Mouse (Mus musculus): Measurements from ENCODE around the gene Fcgr3.

The Fcgr3 gene

DNA sequence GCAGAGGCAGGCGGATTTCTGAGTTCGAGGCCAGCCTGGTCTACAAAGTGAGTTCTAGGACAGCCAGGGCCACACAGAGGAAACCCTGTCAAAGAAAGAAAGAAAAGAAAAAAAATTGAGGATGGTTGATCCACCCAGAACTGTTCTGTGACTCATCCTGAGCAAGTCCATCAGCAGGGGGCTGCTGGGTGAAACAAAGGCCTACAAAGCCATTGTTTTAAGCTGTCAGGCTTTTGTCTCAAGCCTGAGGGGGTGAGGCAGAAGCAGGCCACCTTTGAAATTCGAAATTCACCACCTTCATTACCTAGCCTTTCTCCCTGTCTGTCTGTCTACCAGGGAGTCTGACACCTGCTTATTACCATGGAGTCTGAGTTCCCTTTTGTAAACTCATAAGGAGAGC is 18.2 kb downstream of the Fcgr3 start:
- DNase-seq: no peak

- no peak for DNase-seq
Observed at GRCm38 (mm10) chr1:171045079-171045465, 19.7 kb downstream of the Fcgr3 start.

DNA sequence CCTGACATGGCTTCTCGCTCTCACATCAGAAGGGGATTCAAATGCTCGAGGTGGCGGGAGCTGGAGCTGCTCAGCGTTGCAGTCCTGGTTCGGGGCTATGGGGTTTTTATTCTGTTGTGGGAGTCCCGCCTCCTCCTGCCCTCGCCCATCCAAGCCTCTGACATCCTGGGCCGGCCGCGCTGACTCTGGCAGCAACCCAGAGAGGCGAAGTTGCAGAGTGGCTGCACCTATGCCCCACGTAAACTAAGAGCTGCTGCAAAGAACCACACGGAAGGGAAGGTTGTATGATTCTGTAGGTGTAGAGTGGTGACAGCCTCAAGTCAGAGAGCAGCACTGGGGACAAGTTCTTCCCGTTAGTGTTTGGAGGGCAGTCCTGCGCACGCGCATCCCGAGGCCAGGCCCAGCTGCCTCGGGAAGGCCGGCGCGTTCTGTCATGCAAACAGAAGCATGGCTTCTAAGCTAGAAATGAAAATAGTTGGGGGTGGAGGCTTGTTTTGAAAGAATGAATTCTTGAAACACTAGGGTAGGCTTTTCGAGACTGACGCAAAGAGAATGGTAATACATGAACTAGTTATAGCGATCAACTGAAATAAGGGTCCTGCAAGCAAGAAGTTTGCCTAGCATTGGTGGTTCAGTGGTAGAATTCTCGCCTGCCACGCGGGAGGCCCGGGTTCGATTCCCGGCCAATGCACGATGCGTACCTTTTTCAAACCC is 20.2 kb downstream of the Fcgr3 start:
- peak; percentile 84 for DNase-seq

DNA sequence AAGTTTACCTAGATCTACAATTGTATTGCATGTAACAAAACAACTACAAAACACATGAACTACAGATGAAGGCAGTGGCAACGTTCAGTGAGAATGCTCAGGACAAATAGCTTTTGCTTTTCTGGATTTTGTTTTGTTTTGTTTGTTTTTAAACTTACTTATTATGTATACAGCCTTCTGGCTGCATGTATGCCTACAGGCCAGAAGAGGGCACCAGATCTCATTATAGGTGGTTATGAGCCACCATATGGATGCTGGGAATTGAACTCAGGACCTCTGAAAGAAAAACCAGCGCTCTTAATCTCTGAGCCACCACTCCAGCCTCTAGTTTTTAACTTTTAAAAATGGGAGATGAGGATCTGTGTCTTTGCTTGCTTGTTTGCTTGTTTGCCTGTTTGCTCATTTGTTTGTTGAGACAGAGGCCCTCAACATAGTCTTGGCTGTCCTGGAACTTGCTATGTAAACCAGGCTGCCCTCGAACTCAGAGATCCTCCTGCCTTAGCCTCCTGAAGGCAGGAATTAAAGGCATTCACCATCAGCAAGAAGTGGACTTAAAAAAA is 21.1 kb downstream of the Fcgr3 start:
- no peak for DNase-seq

DNA sequence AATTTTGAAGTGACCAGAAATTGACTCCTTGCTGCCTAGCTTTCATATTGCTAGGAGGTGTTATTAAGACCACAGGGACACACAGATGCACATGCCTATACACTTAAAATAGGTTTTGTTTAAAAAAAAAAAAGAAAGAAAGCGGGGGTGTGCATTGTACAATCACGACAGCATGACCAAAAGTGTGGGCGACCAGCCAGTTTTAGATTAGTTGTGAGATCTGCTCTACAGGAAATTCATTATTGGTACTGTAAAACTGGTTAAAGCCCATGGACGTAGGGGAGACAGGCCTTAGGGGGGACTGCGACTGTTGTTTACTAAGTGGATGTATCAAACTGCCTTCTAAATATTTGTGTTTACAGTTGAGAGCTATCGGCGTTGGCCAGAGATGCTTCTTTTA is 24.9 kb downstream of the Fcgr3 start:
- no peak for DNase-seq

- DNase-seq: no peak
Observed at GRCm38 (mm10) chr1:171039135-171039534, 25.6 kb downstream of the Fcgr3 start.

DNA sequence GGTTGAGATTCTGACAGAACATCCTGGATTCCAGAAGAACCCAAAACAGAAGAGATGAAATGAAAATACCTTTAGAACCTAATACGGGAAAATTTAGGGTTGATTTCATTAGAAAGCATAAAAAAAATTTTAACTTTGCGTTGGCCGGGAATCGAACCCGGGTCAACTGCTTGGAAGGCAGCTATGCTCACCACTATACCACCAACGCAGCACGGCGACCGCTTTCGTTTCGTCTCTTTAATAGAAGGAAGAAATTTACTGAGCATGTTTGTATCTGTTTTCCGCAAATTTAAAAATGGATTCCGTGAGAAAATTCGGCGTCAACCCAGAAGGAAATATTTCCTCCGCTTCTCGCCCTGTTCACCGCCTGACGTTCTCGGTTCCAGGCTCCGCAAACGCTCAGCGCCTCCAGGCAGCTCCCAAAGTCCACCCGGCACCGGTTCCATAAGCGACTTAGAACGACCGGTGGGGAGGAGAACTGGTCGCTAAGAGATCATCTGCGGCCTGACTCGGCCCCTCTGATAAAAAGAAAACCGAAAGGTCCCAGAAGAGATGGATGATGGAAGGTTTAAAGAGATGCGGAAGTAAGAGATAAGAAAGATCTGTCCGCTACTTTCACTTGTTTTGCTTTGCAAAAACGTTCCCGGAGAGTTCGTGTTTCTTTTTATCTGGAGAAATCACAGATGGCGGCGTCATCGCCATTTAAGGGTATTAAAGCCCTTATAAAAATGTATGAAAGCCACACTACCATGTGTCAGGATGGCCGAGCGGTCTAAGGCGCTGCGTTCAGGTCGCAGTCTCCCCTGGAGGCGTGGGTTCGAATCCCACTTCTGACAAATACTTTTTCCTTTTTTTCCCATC is 26.6 kb downstream of the Fcgr3 start:
- DNase-seq: peak; percentile 83

GRCm38 (mm10) chr1:171036550-171037324 is 28.0 kb downstream of the Fcgr3 start:
- peak; percentile 77 for DNase-seq

- no peak for DNase-seq
Observed at GRCm38 (mm10) chr1:171035611-171036010, 29.1 kb downstream of the Fcgr3 start.

DNA sequence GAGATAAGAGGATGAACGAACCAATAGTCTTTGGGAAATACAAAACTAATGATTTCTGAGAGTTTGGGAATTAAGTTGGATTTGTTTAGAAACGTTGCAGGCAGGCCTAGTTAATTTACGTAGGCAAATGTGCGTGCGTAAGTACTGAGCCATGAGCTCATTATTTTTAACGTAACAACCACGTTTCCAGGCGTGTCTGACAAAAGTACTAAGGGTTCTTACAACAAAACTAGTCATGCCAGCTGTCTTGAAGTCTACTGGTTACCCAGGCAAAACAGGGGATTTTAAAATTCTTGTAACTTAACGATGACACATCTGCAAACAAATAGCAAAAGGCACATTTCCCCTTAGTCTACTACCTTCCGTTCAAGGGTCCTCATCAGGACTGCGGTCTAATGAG is 30.5 kb downstream of the Fcgr3 start:
- no peak for DNase-seq

DNA sequence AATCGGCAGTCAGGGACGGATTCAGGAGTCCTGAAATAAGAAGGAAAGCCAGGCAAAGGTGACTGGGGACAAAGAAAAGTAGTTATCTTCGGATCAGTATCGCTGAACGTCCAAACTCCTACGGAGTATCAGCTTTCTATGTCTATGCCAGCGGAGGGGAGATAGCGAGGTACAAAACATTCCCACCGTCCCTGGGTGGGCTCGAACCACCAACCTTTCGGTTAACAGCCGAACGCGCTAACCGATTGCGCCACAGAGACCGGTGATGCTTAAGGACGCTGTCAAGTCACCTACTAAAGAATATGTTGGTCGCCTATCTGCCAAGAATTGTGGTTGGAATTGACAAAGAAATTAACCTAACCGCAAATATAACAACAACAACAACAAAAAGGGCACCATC is 31.0 kb downstream of the Fcgr3 start:
- DNase-seq: peak; percentile 90

- peak; percentile 11 for DNase-seq
Observed at GRCm38 (mm10) chr1:171033196-171033595, 31.5 kb downstream of the Fcgr3 start.

DNA sequence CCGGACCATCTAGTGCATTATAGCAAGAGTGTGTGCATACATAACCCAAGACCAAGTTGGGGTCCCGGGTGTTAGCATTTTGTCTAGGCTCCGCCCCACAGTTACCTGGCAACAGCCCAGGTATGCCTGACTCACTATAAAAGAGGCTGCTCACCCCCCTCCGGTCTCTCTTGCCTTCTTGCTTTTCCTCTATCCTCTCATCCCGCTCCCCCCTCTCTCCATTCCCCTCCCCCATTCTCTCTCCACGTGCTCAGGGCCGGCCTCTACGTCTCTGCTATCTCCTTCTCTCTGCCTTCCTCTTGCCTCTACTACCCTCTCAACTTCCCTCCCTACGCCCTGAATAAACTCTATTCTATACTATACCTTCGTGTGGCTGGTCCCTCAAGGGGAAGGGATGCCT is 32.0 kb downstream of the Fcgr3 start:
- peak; percentile 11 for DNase-seq

DNA sequence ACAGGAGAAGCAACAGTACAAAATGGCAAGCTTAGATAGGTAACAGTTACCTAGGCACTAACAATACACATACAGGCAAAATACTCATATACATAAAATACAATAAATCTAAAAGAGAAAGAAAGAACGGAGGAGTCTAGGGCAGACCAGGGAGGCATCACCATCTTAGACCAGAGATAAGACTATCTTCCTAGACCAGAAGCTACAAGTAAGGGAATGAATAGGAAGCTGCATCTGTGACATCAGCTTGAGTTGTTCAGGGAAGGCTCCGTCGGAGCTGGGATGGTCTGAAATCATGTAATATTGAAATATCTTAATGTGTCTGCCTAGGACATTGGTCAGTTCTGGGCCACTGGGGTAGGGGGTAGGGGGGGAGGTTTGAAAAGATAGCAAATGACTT is 33.0 kb downstream of the Fcgr3 start:
- no peak for DNase-seq

GRCm38 (mm10) chr1:171019311-171019950 is 45.3 kb downstream of the Fcgr3 start:
- DNase-seq: no peak

DNA sequence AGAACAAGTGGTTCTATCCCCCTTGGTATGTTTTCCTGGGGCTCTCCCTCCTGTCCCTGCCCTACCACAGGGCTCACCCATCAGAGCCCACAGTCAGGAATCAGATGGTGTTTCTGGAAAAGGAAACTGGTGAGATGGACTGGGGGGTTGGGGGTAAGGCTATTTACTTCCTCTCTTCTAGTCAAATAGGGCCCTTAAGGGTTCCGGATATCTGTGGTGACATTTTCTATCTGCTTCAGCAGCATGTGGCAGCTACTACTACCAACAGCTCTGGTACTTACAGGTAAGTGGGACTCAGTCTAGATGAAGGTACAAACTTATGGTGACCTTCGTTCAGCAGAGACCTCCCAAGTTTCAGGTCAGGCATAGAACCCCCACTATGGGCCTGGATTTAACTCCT is 46.0 kb downstream of the Fcgr3 start, which contains the start of gene Fcgr4:
TSS of gene Fcgr4 (plus strand) at position 184 of the 400 bp plus-strand sequence.
- no peak for DNase-seq

- DNase-seq: no peak
Observed at GRCm38 (mm10) chr1:171017468-171018158, 47.1 kb downstream of the Fcgr3 start.

- no peak for DNase-seq
Observed at GRCm38 (mm10) chr1:171016676-171017356, 47.9 kb downstream of the Fcgr3 start.

DNA sequence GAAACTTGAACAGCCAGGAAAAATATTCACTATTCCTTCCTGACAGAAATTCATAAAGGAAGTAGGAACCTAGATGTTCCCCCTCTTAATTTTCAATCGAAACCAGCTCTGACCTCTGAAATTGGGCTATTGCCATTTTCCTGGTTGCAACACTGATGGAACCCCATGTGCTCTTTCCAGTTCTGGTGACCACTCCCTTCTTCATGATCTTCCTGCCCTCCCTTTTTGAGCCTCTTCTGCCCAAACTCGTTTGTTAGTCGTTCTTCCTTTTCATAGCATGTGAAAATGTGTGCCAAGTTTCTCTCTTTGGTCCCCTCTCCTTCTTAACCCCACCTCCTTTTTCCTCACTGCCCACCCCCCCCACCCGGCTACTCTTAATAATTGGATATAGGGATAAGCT is 53.0 kb downstream of the Fcgr3 start:
- DNase-seq: no peak

DNA sequence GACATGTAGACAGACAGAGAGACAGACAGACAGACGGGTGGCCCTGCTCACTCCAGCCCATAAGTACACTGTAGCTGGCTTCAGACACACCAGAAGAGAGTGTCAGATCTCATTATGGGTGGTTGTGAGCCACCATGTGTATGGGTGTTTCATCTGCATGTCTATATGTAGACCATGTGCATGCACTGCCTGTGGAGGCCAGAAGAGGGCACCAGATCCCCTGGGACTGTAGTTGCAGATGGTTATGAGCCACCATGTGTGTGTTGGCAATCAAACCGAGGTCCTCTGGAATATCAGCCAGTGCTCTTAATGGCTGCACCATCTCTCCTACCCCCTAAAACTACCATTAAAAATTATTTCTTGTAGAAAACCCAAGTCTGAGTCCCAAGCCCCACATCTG is 57.8 kb downstream of the Fcgr3 start:
- DNase-seq: no peak

- DNase-seq: no peak
Observed at GRCm38 (mm10) chr1:171006335-171006734, 58.4 kb downstream of the Fcgr3 start.

Data from right cerebral cortex, postnatal 4 days (tissue).